Mouse (Mus musculus) embryonic fibroblast, embryonic 13.5 days (primary cell): ENCODE results near the gene Herpud2.

Experiments
- CTCF ChIP-seq: IDR thresholded peaks from 2 replicates; pipeline ENCODE4 v1.5.1; 2011; ENCODE audit warnings: mild to moderate bottlenecking, control low read depth, low read length, moderate library complexity, borderline replicate concordance; ENCODE audit not compliant: insufficient read depth
- POLR2A ChIP-seq: IDR thresholded peaks from 2 replicates; pipeline ENCODE4 v1.6.1; 2011; ENCODE audit warnings: low read depth, mild to moderate bottlenecking, control low read depth, low read length, moderate library complexity

- TF ChIP-seq POLR2A (no peak), CTCF (no peak)
These were observed 23.0 kb upstream of the Herpud2 start for GRCm38 (mm10) chr9:25174614-25175013.
